Mouse (Mus musculus): ENCODE measurements around the gene 1700029F12Rik. TPM values are rescaled to one million over a fixed set of nuclear protein-coding genes. Genes with fewer than 3 reads are reported as not detected.

Gene 1700029F12Rik
- total and polyA plus RNA-seq, 3 experiments: not detected

- no peak for DNase-seq (ENCODE audit: extremely low read depth)
- H3K27me3 ChIP-seq (replicated peaks): no peaks in the 10 kb centered on the region
- no peaks in the 10 kb centered on the region for H3K79me2 ChIP-seq (replicated peaks; ENCODE audit: control insufficient read depth, extremely low read depth, insufficient read depth, poor library complexity, severe bottlenecking)
- no peak overlapping the region for H3K27ac ChIP-seq (ENCODE audit: insufficient read depth, low read depth)
- TF ChIP-seq ZNF384 (IDR thresholded peaks at IDR 0.05; ENCODE audit: low read depth, low read length): no peak
- TF ChIP-seq MAZ (IDR thresholded peaks at IDR 0.05; ENCODE audit: low read depth, low read length): no peak
- TF ChIP-seq MAFK (IDR thresholded peaks at IDR 0.05; ENCODE audit: insufficient replicate concordance, low read length): no peak
- no peak for TF ChIP-seq NELFE (IDR thresholded peaks at IDR 0.05; ENCODE audit: low read depth, low read length)
- TF ChIP-seq BHLHE40 (IDR thresholded peaks at IDR 0.05; ENCODE audit: low read depth, low read length): no peak
- no peak for TF ChIP-seq CHD1 (IDR thresholded peaks at IDR 0.05; ENCODE audit: low read depth, low read length)
- no peak for TF ChIP-seq USF2 (conservative IDR thresholded peaks at IDR 0.05; ENCODE audit: low read depth, low read length)
- TF ChIP-seq RCOR1 (conservative IDR thresholded peaks at IDR 0.05; ENCODE audit: low read depth, low read length): no peak
- no peak for TF ChIP-seq IRF4 (IDR thresholded peaks at IDR 0.05; ENCODE audit: low read depth, low read length)
- TF ChIP-seq CHD2 (IDR thresholded peaks at IDR 0.05; ENCODE audit: low read length): no peak
- no peak for TF ChIP-seq HCFC1 (IDR thresholded peaks at IDR 0.05; ENCODE audit: low read depth, low read length)
- H3K36me3 ChIP-seq (replicated peaks in 1 of 2; ENCODE audit: control insufficient read depth in 1 of 2, insufficient read depth in 1 of 2, low read length in 1 of 2): no peaks in the 10 kb centered on the region
- H3K9me3 ChIP-seq (replicated peaks; ENCODE audit: low read length): no peaks in the 10 kb centered on the region
- no peak overlapping the region for H3K4me2 ChIP-seq (ENCODE audit: insufficient read depth, low read depth, poor library complexity, severe bottlenecking)
- in situ Hi-C loops (cut with MboI; ENCODE audit: low pct_ligation_motif_present, low pct_unique_long_range_greater_than_20kb, low sequenced_read_pairs) (no loop called here), dilution Hi-C loops (cut with MboI; ENCODE audit: extremely low pct_ligation_motif_present, extremely low pct_unique_long_range_greater_than_20kb, low sequenced_read_pairs) (no loop called here)
- H3K4me3 ChIP-seq (replicated peaks in 1 of 3; ENCODE audit: low read depth in 2 of 3, low read length in 2 of 3, poor library complexity in 1 of 3): no peak overlapping the region
- H3K9ac ChIP-seq (ENCODE audit: insufficient read depth, low read depth): no peak overlapping the region
- peaks cover 0 to 5% of the 10 kb centered on the region in 2 experiments; a peak in 2 of 4 replicates for H3K4me1 ChIP-seq (ENCODE audit: control insufficient read depth in 1 of 2, insufficient read depth in 2 of 2)
These were observed 30.3 kb upstream of the 1700029F12Rik start for GRCm38 (mm10) chr13:97064413-97064812.

- H3K27ac ChIP-seq (ENCODE audit: insufficient read depth, low read depth): no peak overlapping the region
- dilution Hi-C loops (cut with MboI; ENCODE audit: extremely low pct_ligation_motif_present, extremely low pct_unique_long_range_greater_than_20kb, low sequenced_read_pairs): no loop called here
- TF ChIP-seq NELFE (IDR thresholded peaks at IDR 0.05; ENCODE audit: low read depth, low read length) (no peak), CHD2 (IDR thresholded peaks at IDR 0.05; ENCODE audit: low read length) (no peak), POLR2A (IDR thresholded peaks at IDR 0.05; ENCODE audit: low read depth, low read length) (no peak), HCFC1 (IDR thresholded peaks at IDR 0.05; ENCODE audit: low read depth, low read length) (no peak), EP300 (IDR thresholded peaks at IDR 0.05; ENCODE audit: low read length) (no peak), JUN (IDR thresholded peaks at IDR 0.05; ENCODE audit: insufficient read depth, low read depth, low read length) (no peak), GABPA (IDR thresholded peaks at IDR 0.05; ENCODE audit: insufficient replicate concordance, low read depth, low read length) (no peak), MAZ (IDR thresholded peaks at IDR 0.05; ENCODE audit: low read depth, low read length) (no peak), ZNF384 (IDR thresholded peaks at IDR 0.05; ENCODE audit: low read depth, low read length) (no peak), USF2 (conservative IDR thresholded peaks at IDR 0.05; ENCODE audit: low read depth, low read length) (no peak), MAX (IDR thresholded peaks at IDR 0.05; ENCODE audit: low read length) (no peak), CHD1 (IDR thresholded peaks at IDR 0.05; ENCODE audit: low read depth, low read length) (no peak), TBP (conservative IDR thresholded peaks at IDR 0.05; ENCODE audit: low read depth, low read length) (no peak), MEF2A (IDR thresholded peaks at IDR 0.05; ENCODE audit: borderline replicate concordance, low read depth, low read length) (no peak)
- no peaks in the 10 kb centered on the region for H3K9me3 ChIP-seq (replicated peaks; ENCODE audit: low read length)
- H3K4me2 ChIP-seq (ENCODE audit: insufficient read depth, low read depth, poor library complexity, severe bottlenecking): no peak overlapping the region
- in situ Hi-C loops (cut with MboI; ENCODE audit: low pct_ligation_motif_present, low pct_unique_long_range_greater_than_20kb, low sequenced_read_pairs): no loop called here
- no peaks in the 10 kb centered on the region for H3K27me3 ChIP-seq (replicated peaks)
- H3K9ac ChIP-seq (ENCODE audit: insufficient read depth, low read depth): no peak overlapping the region
- no peaks in the 10 kb centered on the region for H3K79me2 ChIP-seq (replicated peaks; ENCODE audit: control insufficient read depth, extremely low read depth, insufficient read depth, poor library complexity, severe bottlenecking)
- H3K36me3 ChIP-seq (replicated peaks in 1 of 2; ENCODE audit: control insufficient read depth in 1 of 2, insufficient read depth in 1 of 2, low read length in 1 of 2): no peaks in the 10 kb centered on the region
- no peak overlapping the region for H3K4me3 ChIP-seq (replicated peaks in 1 of 3; ENCODE audit: low read depth in 2 of 3, low read length in 2 of 3, poor library complexity in 1 of 3)
- DNase-seq (ENCODE audit: extremely low read depth): no peak
- peaks cover 0 to 5% of the 10 kb centered on the region in 2 experiments; a peak in 2 of 4 replicates for H3K4me1 ChIP-seq (ENCODE audit: control insufficient read depth in 1 of 2, insufficient read depth in 2 of 2)
These were observed 29.3 kb upstream of the 1700029F12Rik start for GRCm38 (mm10) chr13:97063431-97063830.

Data from CH12.LX (cell line).